Mouse (Mus musculus) heart, embryonic 15.5 days (tissue): ENCODE measurements at regions not wholly inside any gene's neighbourhood (a gene's known extent, or its start where the extent isn't known, plus 50 kb on each side); places are given as distances from the start of the nearest gene placed in this dataset.

Experiments
- ATAC-seq: fragments of 200-750 bp; cut with Nextera tagmentation; replicated peaks from 2 replicates; pipeline ENCODE4 v1.8.0; 2017; ENCODE audit warnings: low read depth, moderate TSS enrichment; ENCODE audit not compliant: insufficient number of reproducible peaks, insufficient read depth, low FRiP score
- H3K27ac ChIP-seq: fragments of 300-500 bp; sonication (generic); 2 replicates; pipeline ENCODE4 v1.5.1; 2015; ENCODE audit warnings: mild to moderate bottlenecking, inconsistent platforms
- H3K27me3 ChIP-seq: fragments of 300-500 bp; sonication (generic); 2 replicates; pipeline ENCODE4 v1.6.1; 2015; ENCODE audit warnings: inconsistent platforms
- H3K36me3 ChIP-seq: fragments of 300-500 bp; sonication (generic); 2 replicates; pipeline ENCODE4 v1.6.1; 2015; ENCODE audit warnings: mild to moderate bottlenecking, inconsistent platforms
- H3K4me1 ChIP-seq: fragments of 300-500 bp; sonication (generic); replicated peaks from 2 replicates; pipeline ENCODE4 v1.6.1; 2015; ENCODE audit warnings: inconsistent platforms
- H3K4me2 ChIP-seq: fragments of 300-500 bp; sonication (generic); 2 replicates; pipeline ENCODE4 v1.6.1; 2015; ENCODE audit warnings: inconsistent platforms, mild to moderate bottlenecking, moderate library complexity
- H3K4me3 ChIP-seq: fragments of 300-500 bp; sonication (generic); 2 replicates; pipeline ENCODE4 v1.5.1; 2015; ENCODE audit warnings: mild to moderate bottlenecking, inconsistent platforms
- H3K9ac ChIP-seq: fragments of 300-500 bp; sonication (generic); 2 replicates; pipeline ENCODE4 v1.6.1; 2015; ENCODE audit warnings: mild to moderate bottlenecking, inconsistent platforms
- H3K9me3 ChIP-seq: fragments of 300-500 bp; sonication (generic); replicated peaks from 2 replicates; pipeline ENCODE4 v1.6.1; 2016; ENCODE audit warnings: inconsistent platforms
- WGBS: fragments of 180-500 bp; shearing (Covaris S2); methylation state at CpG from one replicate; pipeline ENCODE4 v1.1.7; 2015; ENCODE audit warnings: mixed read lengths; 5-methylcytosine and 5-hydroxymethylcytosine counted together

- no peaks in the 10 kb centered on the region for H3K36me3 ChIP-seq
- H3K27ac ChIP-seq: no peak overlapping the region
- no peak overlapping the region for H3K4me3 ChIP-seq
- no peak overlapping the region for H3K9ac ChIP-seq
- no peak overlapping the region for H3K4me2 ChIP-seq
- H3K27me3 ChIP-seq: no peaks in the 10 kb centered on the region
- WGBS: 61% methylated on average over 1 of the region's 1 CpGs
- H3K9me3 ChIP-seq: no peaks in the 10 kb centered on the region
- ATAC-seq: no peak
- H3K4me1 ChIP-seq: peaks cover 12% of the 10 kb centered on the region
Observed at GRCm38 (mm10) chr11:19369152-19369551, 350.4 kb upstream of the Meis1 start.

- no peaks in the 10 kb centered on the region for H3K9me3 ChIP-seq
- peaks cover 12% of the 10 kb centered on the region for H3K4me1 ChIP-seq
- no peaks in the 10 kb centered on the region for H3K27me3 ChIP-seq
- H3K27ac ChIP-seq: no peak overlapping the region
- 44% methylated on average over 5 of the region's 5 CpGs for WGBS
- H3K4me2 ChIP-seq: no peak overlapping the region
- no peaks in the 10 kb centered on the region for H3K36me3 ChIP-seq
- H3K9ac ChIP-seq: no peak overlapping the region
- no peak for ATAC-seq
- no peak overlapping the region for H3K4me3 ChIP-seq
Observed at GRCm38 (mm10) chr11:19373476-19373875, 354.7 kb upstream of the Meis1 start.

GRCm38 (mm10) chr11:19380935-19381334, 362.1 kb upstream of the Meis1 start:
- Histone ChIP-seq H3K27me3 (0 out of 2 replicates have a peak, but pooled peaks cover 2% of the 10 kb centered on the region), H3K4me3 (no peak overlapping the region), H3K4me2 (no peak overlapping the region), H3K4me1 (no peaks in the 10 kb centered on the region), H3K9me3 (no peaks in the 10 kb centered on the region), H3K9ac (no peak overlapping the region), H3K36me3 (no peaks in the 10 kb centered on the region), H3K27ac (no peak overlapping the region)
- WGBS: 55% methylated on average over 2 of the region's 2 CpGs
- no peak for ATAC-seq

- ATAC-seq: no peak
- no peak overlapping the region for H3K4me2 ChIP-seq
- no peaks in the 10 kb centered on the region for H3K27me3 ChIP-seq
- H3K27ac ChIP-seq: no peak overlapping the region
- H3K4me1 ChIP-seq: no peaks in the 10 kb centered on the region
- no peak overlapping the region for H3K9ac ChIP-seq
- no peaks in the 10 kb centered on the region for H3K9me3 ChIP-seq
- 84% methylated on average over 6 of the region's 6 CpGs for WGBS
- no peaks in the 10 kb centered on the region for H3K36me3 ChIP-seq
- H3K4me3 ChIP-seq: no peak overlapping the region
Observed at GRCm38 (mm10) chr11:19389136-19389535, 370.4 kb upstream of the Meis1 start.

- H3K27me3 ChIP-seq: no peaks in the 10 kb centered on the region
- H3K4me1 ChIP-seq: no peaks in the 10 kb centered on the region
- H3K4me2 ChIP-seq: no peak overlapping the region
- H3K9me3 ChIP-seq: no peaks in the 10 kb centered on the region
- WGBS: 78% methylated on average over 1 of the region's 1 CpGs
- no peak overlapping the region for H3K9ac ChIP-seq
- H3K27ac ChIP-seq: no peak overlapping the region
- no peak overlapping the region for H3K4me3 ChIP-seq
- no peaks in the 10 kb centered on the region for H3K36me3 ChIP-seq
- no peak for ATAC-seq
Observed at GRCm38 (mm10) chr11:19392190-19392589, 373.4 kb upstream of the Meis1 start.

- H3K36me3 ChIP-seq: no peaks in the 10 kb centered on the region
- no peak overlapping the region for H3K27ac ChIP-seq
- no peak overlapping the region for H3K4me2 ChIP-seq
- H3K4me3 ChIP-seq: no peak overlapping the region
- H3K4me1 ChIP-seq: no peaks in the 10 kb centered on the region
- ATAC-seq: no peak
- no peaks in the 10 kb centered on the region for H3K27me3 ChIP-seq
- no peak overlapping the region for H3K9ac ChIP-seq
- no peaks in the 10 kb centered on the region for H3K9me3 ChIP-seq
Observed at GRCm38 (mm10) chr11:19394372-19394771, 375.6 kb upstream of the Meis1 start.

DNA sequence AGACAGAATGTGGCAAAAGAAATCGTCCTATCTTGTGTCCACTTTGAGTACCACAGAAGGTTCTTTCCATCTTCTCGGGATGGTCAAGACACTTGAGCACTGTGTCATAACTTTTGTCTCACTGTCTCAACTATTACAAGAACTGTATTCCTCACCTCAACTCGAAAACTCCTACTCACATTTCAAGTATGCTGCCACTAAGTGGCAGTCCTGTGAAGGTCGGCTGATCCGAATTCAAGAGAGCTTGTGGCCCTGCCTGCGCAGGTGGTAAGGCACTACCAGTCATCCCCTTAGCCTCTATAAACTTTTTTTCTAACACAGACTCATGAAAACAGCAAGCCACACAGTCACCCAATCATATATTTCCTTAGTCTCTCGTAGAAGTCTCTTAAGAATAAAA, 381.6 kb upstream of the Meis1 start:
- Histone ChIP-seq H3K36me3 (no peaks in the 10 kb centered on the region), H3K4me1 (no peaks in the 10 kb centered on the region), H3K27me3 (no peaks in the 10 kb centered on the region), H3K4me2 (no peak overlapping the region), H3K27ac (no peak overlapping the region), H3K4me3 (no peak overlapping the region), H3K9me3 (no peaks in the 10 kb centered on the region), H3K9ac (no peak overlapping the region)
- ATAC-seq: no peak
- WGBS: 76% methylated on average over 7 of the region's 7 CpGs

GRCm38 (mm10) chr11:19420143-19420542, 401.4 kb upstream of the Meis1 start:
- H3K4me1 ChIP-seq: no peaks in the 10 kb centered on the region
- no peak overlapping the region for H3K9ac ChIP-seq
- no peak overlapping the region for H3K27ac ChIP-seq
- WGBS: 81% methylated on average over 2 of the region's 2 CpGs
- H3K4me2 ChIP-seq: no peak overlapping the region
- no peaks in the 10 kb centered on the region for H3K9me3 ChIP-seq
- H3K36me3 ChIP-seq: no peaks in the 10 kb centered on the region
- H3K27me3 ChIP-seq: no peaks in the 10 kb centered on the region
- no peak overlapping the region for H3K4me3 ChIP-seq
- ATAC-seq: no peak

- H3K4me3 ChIP-seq: no peak overlapping the region
- ATAC-seq: no peak
- H3K9me3 ChIP-seq: no peaks in the 10 kb centered on the region
- H3K27me3 ChIP-seq: no peaks in the 10 kb centered on the region
- no peak overlapping the region for H3K27ac ChIP-seq
- H3K36me3 ChIP-seq: no peaks in the 10 kb centered on the region
- H3K4me2 ChIP-seq: no peak overlapping the region
- H3K4me1 ChIP-seq: no peaks in the 10 kb centered on the region
- H3K9ac ChIP-seq: no peak overlapping the region
Observed at GRCm38 (mm10) chr11:19423268-19423667, 404.5 kb upstream of the Meis1 start.

- no peak overlapping the region for H3K4me2 ChIP-seq
- H3K9me3 ChIP-seq: no peaks in the 10 kb centered on the region
- ATAC-seq: no peak
- no peaks in the 10 kb centered on the region for H3K27me3 ChIP-seq
- WGBS: 65% methylated on average over 20 of the region's 20 CpGs
- no peaks in the 10 kb centered on the region for H3K36me3 ChIP-seq
- no peaks in the 10 kb centered on the region for H3K4me1 ChIP-seq
- H3K27ac ChIP-seq: no peak overlapping the region
- no peak overlapping the region for H3K9ac ChIP-seq
- H3K4me3 ChIP-seq: no peak overlapping the region
Observed at GRCm38 (mm10) chr11:19423841-19424815, 405.3 kb upstream of the Meis1 start.

- H3K4me1 ChIP-seq: no peaks in the 10 kb centered on the region
- H3K4me2 ChIP-seq: no peak overlapping the region
- H3K9me3 ChIP-seq: no peaks in the 10 kb centered on the region
- H3K27me3 ChIP-seq: no peaks in the 10 kb centered on the region
- H3K36me3 ChIP-seq: no peaks in the 10 kb centered on the region
- H3K9ac ChIP-seq: no peak overlapping the region
- no peak overlapping the region for H3K27ac ChIP-seq
- no peak for ATAC-seq
- WGBS: 81% methylated on average over 1 of the region's 1 CpGs
- no peak overlapping the region for H3K4me3 ChIP-seq
Observed at GRCm38 (mm10) chr11:19427559-19427958, 408.8 kb upstream of the Meis1 start.
